Mouse (Mus musculus): ENCODE data around the gene Cldn24.

GRCm38 (mm10) chr8:47783944-47784343 lies 38.0 kb upstream of the Cldn24 start:
- no peak for TF ChIP-seq POLR2A (IDR thresholded peaks at IDR 0.05; ENCODE audit: insufficient read depth, low read depth, low read length)
- no peak for TF ChIP-seq CTCF (IDR thresholded peaks at IDR 0.05; ENCODE audit: insufficient read depth, low read depth, low read length)

Data from olfactory bulb, adult 2 months (tissue).